Mouse (Mus musculus) telencephalon, adult 2 months (tissue): Measurements from ENCODE around the gene Sept10.

Experiments
- DNase-seq: peaks from one replicate; pipeline ENCODE4 v3.0.0-alpha.2; 2011; ENCODE audit warnings: low read depth, low spot score

Gene Sept10

GRCm38 (mm10) chr10:59225137-59225536, 3.5 kb upstream of the Sept10 start:
- DNase-seq = no peak

- no peak for DNase-seq
These were observed 2.2 kb upstream of the Sept10 start for GRCm38 (mm10) chr10:59223890-59224289.

GRCm38 (mm10) chr10:59223301-59223700, 1.7 kb upstream of the Sept10 start:
- no peak for DNase-seq

GRCm38 (mm10) chr10:59222271-59223101, 839 bp upstream of the Sept10 start:
- DNase-seq = no peak

GRCm38 (mm10) chr10:59220824-59221472, 699 bp downstream of the Sept10 start:
- no peak for DNase-seq

GRCm38 (mm10) chr10:59200011-59200410, 21.6 kb downstream of the Sept10 start:
- no peak for DNase-seq

DNA sequence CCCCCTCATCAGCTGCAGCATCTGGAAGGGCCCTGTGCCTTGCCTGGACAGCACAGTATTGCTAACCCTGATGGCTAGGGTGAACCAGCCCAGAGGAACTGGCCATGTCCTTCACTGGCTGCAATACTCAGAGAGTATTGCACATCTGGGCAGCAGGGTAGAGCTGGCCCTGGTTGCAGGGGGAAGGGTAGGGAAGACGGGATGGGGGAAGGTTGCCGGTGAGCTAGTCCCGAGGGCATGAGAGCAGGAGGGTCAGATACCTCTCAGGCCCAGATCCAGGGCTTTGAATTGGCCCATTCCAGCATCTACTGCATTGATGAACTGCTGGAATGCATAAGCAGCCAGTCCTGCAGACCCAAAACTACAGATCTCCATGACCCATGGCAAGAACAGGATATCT, 24.9 kb downstream of the Sept10 start:
- DNase-seq = no peak

GRCm38 (mm10) chr10:59194891-59195290, 26.8 kb downstream of the Sept10 start:
- DNase-seq = no peak

DNA sequence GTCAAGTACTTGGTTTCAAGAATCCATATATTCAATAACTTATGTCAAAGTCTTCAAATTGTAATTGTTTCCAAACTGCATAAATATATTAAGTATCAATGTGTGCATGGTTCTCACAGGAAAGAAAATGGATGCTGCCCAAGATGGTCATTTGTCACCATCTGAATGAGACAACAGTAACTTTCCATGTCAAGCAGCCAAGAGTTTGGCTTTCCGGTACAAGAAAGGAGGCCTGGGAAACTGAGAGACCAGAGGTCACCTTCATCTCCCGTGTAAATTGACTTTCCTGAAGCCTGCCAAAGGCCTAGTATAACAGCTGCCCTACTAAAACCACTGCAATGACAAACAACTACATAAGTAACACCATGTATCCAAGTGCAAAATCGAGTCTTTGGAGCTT, 39.3 kb downstream of the Sept10 start:
- no peak for DNase-seq

DNA sequence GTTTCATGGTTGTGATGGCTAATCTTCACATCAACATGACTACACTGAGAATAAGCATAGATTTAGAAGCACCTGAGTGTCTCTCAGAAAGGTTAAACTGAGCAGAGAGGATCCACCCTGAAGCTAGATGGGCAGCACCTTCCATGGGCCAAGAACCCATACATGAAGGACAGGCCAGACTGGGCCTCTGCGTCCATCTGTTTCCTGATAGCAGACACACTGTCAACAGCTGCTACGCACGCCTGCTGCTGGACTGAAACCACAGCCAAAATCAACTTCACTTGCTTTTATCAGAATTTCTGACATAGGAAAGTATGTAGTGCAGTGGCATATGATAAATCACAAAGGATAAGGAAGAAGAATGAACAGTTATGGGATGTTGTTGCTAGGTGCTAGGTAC, 42.0 kb downstream of the Sept10 start:
- DNase-seq = no peak

- no peak for DNase-seq
These were observed 49.1 kb downstream of the Sept10 start for GRCm38 (mm10) chr10:59172539-59172938.

GRCm38 (mm10) chr10:59171042-59171441, 50.6 kb downstream of the Sept10 start:
- DNase-seq = no peak

DNA sequence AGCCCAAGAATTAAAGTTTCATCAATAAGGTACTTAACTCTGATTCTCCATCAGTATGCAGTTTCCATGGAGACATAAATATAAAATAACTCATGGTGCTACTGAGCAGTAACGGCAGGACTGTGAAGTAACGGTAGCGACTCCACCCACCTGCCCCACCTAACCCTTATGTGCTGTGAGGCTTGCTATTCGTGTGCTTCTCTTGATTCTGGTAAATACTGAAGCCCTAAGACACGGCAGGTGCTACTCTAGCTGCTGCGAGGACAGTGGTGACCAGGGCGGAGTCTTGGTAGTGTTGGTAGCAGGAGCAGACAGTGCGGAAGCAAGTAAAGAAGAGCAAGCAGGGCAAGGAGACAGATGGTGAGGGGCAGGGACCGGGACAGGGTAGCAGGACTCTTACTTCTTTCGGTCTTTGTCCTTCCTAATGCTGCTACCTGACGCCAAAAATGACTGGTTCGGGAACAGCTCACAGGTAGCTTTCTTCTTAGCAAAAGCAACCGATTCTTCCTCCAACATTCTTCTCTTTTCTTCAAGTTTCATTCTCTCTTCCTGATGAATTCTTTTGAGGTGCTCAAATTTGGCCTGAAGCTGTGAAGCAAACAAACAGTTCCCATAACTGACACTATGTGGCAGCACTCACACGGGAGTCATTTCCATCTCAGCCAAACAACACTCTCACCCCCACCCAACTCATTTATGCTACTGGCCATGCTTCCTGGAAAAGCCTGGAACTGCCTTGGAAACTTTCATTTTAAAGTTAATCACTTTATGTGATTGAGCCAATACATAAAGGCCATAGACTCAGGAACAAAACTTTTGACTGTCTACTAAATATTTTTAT, 55.3 kb downstream of the Sept10 start:
- DNase-seq = peak; percentile 38

DNA sequence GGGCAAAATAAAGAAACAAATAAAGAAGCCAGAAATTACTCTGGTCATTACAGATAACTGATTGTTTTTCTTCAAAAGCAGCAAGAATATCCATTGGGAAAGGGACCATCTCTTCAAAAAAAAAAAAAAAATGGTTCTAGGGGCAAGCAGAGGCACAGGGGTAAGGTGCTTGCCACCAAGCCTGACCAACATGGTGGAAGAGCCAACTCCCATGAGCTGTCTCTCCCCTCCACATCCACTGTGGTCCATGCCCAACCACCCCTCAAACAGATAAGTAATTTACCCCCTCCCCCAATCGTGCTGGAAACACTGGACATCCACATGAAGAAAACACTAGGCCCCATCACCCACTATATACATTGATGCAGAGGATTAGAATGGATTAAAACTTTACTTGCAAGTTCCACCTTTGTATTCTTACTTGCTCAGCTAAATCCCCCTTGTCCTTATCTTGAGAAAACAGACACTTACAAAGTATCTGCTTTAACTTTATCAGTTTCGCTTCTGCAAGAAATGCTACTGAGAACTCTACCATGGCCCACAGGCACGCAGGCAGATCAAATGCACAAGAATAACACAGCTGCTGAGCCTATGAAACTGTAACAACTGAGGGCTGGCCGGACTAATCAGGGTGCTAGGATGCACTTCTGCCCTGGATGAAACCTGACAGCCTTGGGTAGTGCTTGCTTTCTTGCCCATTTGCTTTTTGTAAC, 59.3 kb downstream of the Sept10 start:
- no peak for DNase-seq

- DNase-seq = no peak
These were observed 63.0 kb downstream of the Sept10 start for GRCm38 (mm10) chr10:59158627-59159026.

GRCm38 (mm10) chr10:59152544-59153081, 69.0 kb downstream of the Sept10 start:
- no peak for DNase-seq

DNA sequence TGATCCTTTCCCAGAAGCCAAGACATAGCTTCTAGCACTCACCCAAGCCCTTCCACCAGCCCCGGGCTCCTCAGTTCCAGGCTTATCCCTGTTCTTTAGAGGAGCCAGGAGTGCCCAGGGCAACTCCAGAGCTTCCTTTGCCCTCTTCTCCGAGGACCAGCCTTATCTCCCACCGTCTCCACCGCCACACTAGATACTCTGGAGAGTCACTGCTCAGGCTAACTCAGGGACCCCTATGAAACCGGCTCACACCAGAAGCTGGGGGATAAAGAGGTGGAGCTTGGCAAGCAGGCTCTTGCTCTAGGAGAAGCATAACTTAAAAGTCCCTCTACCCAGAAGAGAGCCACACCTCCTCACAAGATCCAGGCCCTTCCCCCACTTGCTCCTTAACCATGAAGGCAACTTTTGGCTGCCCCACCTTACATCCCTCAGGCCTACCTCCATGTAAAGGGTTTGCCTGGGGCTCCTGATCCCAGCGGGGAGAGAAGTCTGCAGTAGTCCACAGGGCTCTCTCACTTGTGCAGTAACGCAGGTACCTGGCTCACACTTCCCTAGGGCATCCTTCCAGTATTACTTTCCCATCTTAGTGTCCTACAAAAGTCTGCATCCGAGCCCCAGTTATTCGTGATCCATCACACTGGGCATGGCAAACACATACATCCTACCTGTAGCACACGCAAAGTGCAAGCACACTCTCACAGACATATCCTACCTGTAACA, 70.5 kb downstream of the Sept10 start:
- no peak for DNase-seq

DNA sequence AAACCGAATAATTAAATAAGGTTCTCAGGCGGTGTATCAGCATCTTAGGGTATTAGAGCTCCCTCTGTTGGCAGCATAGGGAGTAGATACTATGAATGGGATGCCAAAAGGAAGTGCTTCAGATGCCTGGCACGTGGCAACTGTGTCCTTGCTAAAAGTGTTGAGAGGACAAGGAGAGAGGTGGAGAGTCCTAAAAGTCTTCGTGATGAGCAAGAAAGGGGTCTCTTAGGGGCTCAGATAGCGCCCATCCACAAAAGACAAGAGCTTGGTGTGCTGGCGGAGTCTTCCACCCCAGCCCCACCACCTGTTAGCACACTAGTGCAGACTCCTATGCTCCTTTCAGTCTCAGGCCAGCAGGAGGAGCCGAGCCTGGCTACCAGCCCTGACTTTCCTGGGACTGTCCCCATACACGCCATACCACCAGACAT, 71.7 kb downstream of the Sept10 start:
- DNase-seq = no peak

DNA sequence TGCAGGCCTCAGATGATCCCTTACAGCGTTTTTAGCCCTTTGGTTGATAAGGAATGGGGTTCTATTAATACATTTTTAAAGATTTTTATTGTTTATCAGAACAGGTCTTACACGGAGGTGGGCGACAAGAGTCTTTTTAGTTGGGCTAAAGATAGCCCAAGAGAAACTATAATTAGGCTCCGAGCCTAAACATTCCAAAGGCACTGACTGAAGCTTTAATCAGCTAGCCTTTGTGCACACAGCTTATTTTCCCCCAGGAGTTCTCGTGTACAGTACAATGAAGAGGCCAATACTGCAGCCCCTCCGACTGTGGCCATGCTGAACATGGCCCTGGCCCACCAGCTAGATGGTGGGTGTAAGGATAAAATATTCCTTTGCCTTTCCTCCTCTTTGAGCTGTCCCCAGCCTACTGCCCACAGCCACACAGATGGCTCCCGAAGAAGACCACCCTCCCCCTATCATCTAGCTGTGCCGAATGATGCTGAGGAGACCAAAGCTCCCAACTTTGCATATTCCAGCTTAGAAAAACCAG, 88.1 kb downstream of the Sept10 start:
- DNase-seq = no peak

DNA sequence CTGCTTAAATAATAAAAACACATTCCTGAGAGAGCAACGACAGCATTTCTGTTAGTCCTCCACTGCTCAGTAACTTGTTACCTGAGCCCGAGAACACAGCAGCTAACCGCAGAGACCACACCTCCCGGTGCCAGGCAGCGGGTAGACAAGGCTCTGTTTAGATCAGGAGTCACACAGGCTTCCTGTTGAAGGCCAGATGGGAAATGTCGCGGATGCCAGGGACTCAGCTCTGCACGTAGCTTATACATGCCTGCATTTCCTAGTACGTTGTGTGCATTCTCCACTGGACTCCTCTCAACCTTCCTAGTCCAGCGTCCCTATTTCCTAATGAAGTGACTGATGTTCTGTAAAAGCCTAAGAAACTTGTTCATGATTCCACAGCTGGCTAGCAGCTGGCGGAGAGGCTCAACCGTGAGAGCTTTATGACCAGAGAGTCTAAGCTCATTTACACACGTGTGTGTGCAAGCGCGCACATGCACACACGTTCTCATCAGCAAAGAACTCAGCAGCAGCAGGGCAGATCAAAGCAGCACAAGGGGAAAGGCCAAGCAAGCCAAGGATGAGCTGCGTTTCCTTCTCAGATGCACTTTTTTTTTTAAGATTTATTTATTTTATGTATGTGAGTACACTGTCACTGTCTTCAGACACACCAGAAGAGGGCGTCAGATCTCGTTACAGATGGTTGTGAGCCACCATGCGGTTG, 89.6 kb downstream of the Sept10 start:
- DNase-seq = no peak
